Mouse (Mus musculus): Measurements from ENCODE around the gene Fam129b. TPM values are rescaled to one million over a fixed set of nuclear protein-coding genes. Genes with fewer than 3 reads are reported as not detected.

Fam129b gene
- total RNA-seq, 1 experiment, result 90.0 TPM

DNA sequence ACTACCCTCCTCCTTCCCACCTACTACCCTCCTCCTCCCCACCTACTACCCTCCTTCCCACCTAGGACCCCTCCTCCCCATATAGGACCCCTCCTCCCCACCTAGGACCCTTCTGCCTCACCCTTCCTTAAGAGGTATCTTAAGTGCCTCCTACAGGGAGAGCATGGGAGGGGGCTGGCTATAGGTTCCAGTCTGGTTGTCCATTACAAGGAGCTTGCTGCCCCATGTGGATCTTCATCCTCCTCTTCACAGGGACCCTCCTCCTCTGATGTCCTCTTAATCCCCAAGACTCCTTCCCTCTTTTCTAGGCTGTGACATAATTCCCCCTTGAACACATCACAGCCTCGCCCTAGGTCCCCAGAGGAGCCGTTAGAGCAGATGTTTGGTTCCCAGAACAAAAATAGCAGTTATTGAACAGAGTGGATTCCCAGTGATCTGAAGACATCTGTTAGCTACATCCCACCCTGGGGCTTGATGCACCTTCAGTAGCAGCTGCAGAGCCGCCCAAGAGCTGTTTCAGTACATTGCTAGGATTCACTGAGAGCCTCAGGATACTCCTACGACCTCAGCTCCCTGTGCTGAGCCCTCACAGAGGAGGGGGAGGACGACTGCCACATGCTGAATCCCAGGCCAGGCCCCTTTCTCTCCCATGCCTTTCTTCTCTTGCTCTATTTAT lies 20.0 kb upstream of the Fam129b start:
- Histone ChIP-seq H3K27ac (ENCODE audit: insufficient read depth, low read depth, low read length, poor library complexity, severe bottlenecking) (no peak overlapping the region), H3K36me3 (ENCODE audit: control insufficient read depth, insufficient read depth, low read length, poor library complexity, severe bottlenecking) (no peaks in the 10 kb centered on the region), H3K9ac (ENCODE audit: insufficient read depth, low read depth, low read length, poor library complexity, severe bottlenecking) (no peak overlapping the region), H3K9me3 (ENCODE audit: control insufficient read depth, insufficient read depth, low read depth, low read length) (no peaks in the 10 kb centered on the region), H3K4me1 (ENCODE audit: control insufficient read depth in 2 of 2, insufficient read depth in 2 of 2, low read length in 2 of 2, poor library complexity in 1 of 2) (peaks cover 0 to 4% of the 10 kb centered on the region in 2 experiments; a peak in 2 of 4 replicates), H3K4me3 (ENCODE audit: insufficient read depth in 1 of 2, low read depth in 1 of 2, low read length in 2 of 2, poor library complexity in 1 of 2, severe bottlenecking in 1 of 2) (no peak overlapping the region)
- in situ Hi-C loops (cut with MboI; ENCODE audit: low sequenced_read_pairs in 2 of 2, unreplicated experiment in 2 of 2), result no loop called here
- TF ChIP-seq ZNF384 (IDR thresholded peaks at IDR 0.05; ENCODE audit: low read depth, low read length), result no peak
- TF ChIP-seq ZC3H11A (IDR thresholded peaks at IDR 0.05; ENCODE audit: borderline replicate concordance, low read depth, low read length), result no peak
- TF ChIP-seq MAFK (IDR thresholded peaks at IDR 0.05; ENCODE audit: insufficient read depth, low read depth, low read length), result no peak
- no peak for TF ChIP-seq HCFC1 (IDR thresholded peaks at IDR 0.05; ENCODE audit: borderline replicate concordance, insufficient read depth, low read length)
- no peak for TF ChIP-seq CHD2 (IDR thresholded peaks at IDR 0.05; ENCODE audit: low read depth, low read length)
- no peak for DNase-seq (ENCODE audit: low read depth, low spot score)

DNA sequence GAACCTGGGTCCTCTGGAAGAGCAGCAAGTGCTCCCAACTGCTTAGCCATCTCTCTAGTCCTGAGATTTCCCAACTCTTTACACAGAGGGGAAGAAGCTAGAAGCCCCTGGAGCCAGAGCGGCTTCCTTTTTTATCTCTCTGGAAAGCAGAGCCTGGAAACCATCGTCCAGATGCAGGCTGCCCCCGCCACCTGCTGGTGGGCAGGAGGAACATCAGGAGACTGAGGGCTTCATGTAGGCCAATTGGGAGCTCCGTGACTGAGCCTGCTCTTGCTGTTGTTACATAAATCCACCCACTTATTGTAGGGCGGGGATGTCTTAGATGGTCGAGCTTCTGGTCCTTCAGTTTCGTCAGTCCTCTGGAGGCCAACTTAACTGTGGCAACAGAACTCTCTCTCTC lies 18.3 kb upstream of the Fam129b start:
- in situ Hi-C loops (cut with MboI; ENCODE audit: low sequenced_read_pairs in 2 of 2, unreplicated experiment in 2 of 2), result no loop called here
- TF ChIP-seq MAFK (IDR thresholded peaks at IDR 0.05; ENCODE audit: insufficient read depth, low read depth, low read length) (no peak), ZC3H11A (IDR thresholded peaks at IDR 0.05; ENCODE audit: borderline replicate concordance, low read depth, low read length) (peak; percentile 54; the same call in 1 of the 2 replicates)
- no peak overlapping the region for H3K4me3 ChIP-seq (ENCODE audit: insufficient read depth in 1 of 2, low read depth in 1 of 2, low read length in 2 of 2, poor library complexity in 1 of 2, severe bottlenecking in 1 of 2)
- H3K27ac ChIP-seq (ENCODE audit: insufficient read depth, low read depth, low read length, poor library complexity, severe bottlenecking), result no peak overlapping the region
- H3K9me3 ChIP-seq (ENCODE audit: control insufficient read depth, insufficient read depth, low read depth, low read length), result no peaks in the 10 kb centered on the region
- H3K4me1 ChIP-seq (ENCODE audit: control insufficient read depth in 2 of 2, insufficient read depth in 2 of 2, low read length in 2 of 2, poor library complexity in 1 of 2), result peaks cover 4 to 10% of the 10 kb centered on the region in 2 experiments; a peak in 3 of 4 replicates
- H3K36me3 ChIP-seq (ENCODE audit: control insufficient read depth, insufficient read depth, low read length, poor library complexity, severe bottlenecking), result no peaks in the 10 kb centered on the region
- DNase-seq (ENCODE audit: low read depth, low spot score), result peak; percentile 75
- H3K9ac ChIP-seq (ENCODE audit: insufficient read depth, low read depth, low read length, poor library complexity, severe bottlenecking), result no peak overlapping the region

DNA sequence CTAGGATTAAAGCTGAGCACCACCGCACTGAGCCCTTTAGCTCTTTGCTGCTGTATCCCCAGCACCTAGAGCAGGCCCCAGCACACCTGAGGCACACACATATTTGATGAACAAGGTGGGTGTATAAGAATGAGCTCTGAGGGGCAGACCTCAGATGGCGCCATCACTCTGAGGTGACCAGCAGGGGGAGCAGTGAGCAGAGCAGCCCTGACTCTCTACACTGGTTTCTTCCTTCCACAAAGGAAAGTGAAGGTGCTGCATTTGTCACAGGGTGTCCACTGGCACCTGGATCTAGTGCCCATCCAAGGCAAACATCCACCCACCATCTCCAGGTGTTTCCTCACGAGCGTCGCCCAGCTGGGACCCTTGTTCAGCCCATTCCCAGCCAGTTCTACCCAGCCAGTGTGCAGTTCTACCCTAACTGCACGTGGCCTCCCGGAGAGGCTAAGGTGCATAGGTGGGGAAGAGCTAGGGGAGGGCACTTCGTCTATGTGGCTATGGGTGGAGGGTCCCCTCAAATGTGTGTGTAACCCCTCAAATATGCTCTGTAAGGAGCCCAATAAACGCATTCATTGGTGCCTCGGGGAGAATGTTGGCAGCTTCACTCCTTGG lies 16.8 kb upstream of the Fam129b start:
- in situ Hi-C loops (cut with MboI; ENCODE audit: low sequenced_read_pairs in 2 of 2, unreplicated experiment in 2 of 2), result no loop called here
- no peaks in the 10 kb centered on the region for H3K36me3 ChIP-seq (ENCODE audit: control insufficient read depth, insufficient read depth, low read length, poor library complexity, severe bottlenecking)
- DNase-seq (ENCODE audit: low read depth, low spot score), result no peak
- H3K4me1 ChIP-seq (ENCODE audit: control insufficient read depth in 2 of 2, insufficient read depth in 2 of 2, low read length in 2 of 2, poor library complexity in 1 of 2), result peaks cover 4 to 12% of the 10 kb centered on the region in 2 experiments; a peak in 3 of 4 replicates
- H3K27ac ChIP-seq (ENCODE audit: insufficient read depth, low read depth, low read length, poor library complexity, severe bottlenecking), result no peak overlapping the region
- H3K9me3 ChIP-seq (ENCODE audit: control insufficient read depth, insufficient read depth, low read depth, low read length), result no peaks in the 10 kb centered on the region
- peak; percentile 28; the same call in 1 of the 2 replicates for TF ChIP-seq HCFC1 (IDR thresholded peaks at IDR 0.05; ENCODE audit: borderline replicate concordance, insufficient read depth, low read length)
- no peak for TF ChIP-seq MAFK (IDR thresholded peaks at IDR 0.05; ENCODE audit: insufficient read depth, low read depth, low read length)
- H3K4me3 ChIP-seq (ENCODE audit: insufficient read depth in 1 of 2, low read depth in 1 of 2, low read length in 2 of 2, poor library complexity in 1 of 2, severe bottlenecking in 1 of 2), result peak overlapping the region in 1 of 2 experiments; percentile 56; a peak in 1 of 4 replicates
- H3K9ac ChIP-seq (ENCODE audit: insufficient read depth, low read depth, low read length, poor library complexity, severe bottlenecking), result no peak overlapping the region; the same call in 1 of the 2 replicates

DNA sequence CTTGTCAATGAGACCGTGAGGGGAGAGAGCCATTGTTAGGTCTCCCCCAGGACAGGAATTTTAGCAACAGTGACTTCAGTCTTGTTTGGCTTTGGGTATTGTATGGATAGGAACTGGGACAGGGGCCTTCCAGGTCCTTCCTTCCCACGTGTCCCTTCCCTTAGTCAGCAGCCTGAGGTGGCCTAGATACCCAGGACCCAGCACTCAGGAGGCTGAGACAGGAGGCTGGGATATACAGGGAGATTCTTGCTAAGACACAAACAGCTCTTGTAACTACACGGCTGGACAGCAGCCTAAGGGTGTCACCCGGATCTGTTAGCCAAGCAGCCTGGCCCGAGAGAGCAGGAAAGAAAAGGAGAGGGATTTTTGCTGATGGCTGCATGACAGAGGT lies 16.3 kb upstream of the Fam129b start:
- no peak for DNase-seq (ENCODE audit: low read depth, low spot score)
- Histone ChIP-seq H3K9me3 (ENCODE audit: control insufficient read depth, insufficient read depth, low read depth, low read length) (no peaks in the 10 kb centered on the region), H3K36me3 (ENCODE audit: control insufficient read depth, insufficient read depth, low read length, poor library complexity, severe bottlenecking) (no peaks in the 10 kb centered on the region), H3K4me3 (ENCODE audit: insufficient read depth in 1 of 2, low read depth in 1 of 2, low read length in 2 of 2, poor library complexity in 1 of 2, severe bottlenecking in 1 of 2) (peak overlapping the region in 1 of 2 experiments; percentile 56; a peak in 1 of 4 replicates), H3K27ac (ENCODE audit: insufficient read depth, low read depth, low read length, poor library complexity, severe bottlenecking) (no peak overlapping the region; the same call in 1 of the 2 replicates), H3K9ac (ENCODE audit: insufficient read depth, low read depth, low read length, poor library complexity, severe bottlenecking) (peak overlapping the region; percentile 54; the same call in 1 of the 2 replicates), H3K4me1 (ENCODE audit: control insufficient read depth in 2 of 2, insufficient read depth in 2 of 2, low read length in 2 of 2, poor library complexity in 1 of 2) (peaks cover 4 to 12% of the 10 kb centered on the region in 2 experiments; a peak in 3 of 4 replicates)
- in situ Hi-C loops (cut with MboI; ENCODE audit: low sequenced_read_pairs in 2 of 2, unreplicated experiment in 2 of 2), result loop anchor here in 1 of 2 experiments (5.0 kb wide), 1 partner anchor 63 kb away; no protein-coding TSS in a partner anchor
- TF ChIP-seq MAFK (IDR thresholded peaks at IDR 0.05; ENCODE audit: insufficient read depth, low read depth, low read length) (no peak), HCFC1 (IDR thresholded peaks at IDR 0.05; ENCODE audit: borderline replicate concordance, insufficient read depth, low read length) (no peak), CHD2 (IDR thresholded peaks at IDR 0.05; ENCODE audit: low read depth, low read length) (no peak), ZC3H11A (IDR thresholded peaks at IDR 0.05; ENCODE audit: borderline replicate concordance, low read depth, low read length) (no peak), ZNF384 (IDR thresholded peaks at IDR 0.05; ENCODE audit: low read depth, low read length) (no peak)
